Mouse (Mus musculus) mature B cell (primary cell): ENCODE data around the gene Phgr1.

ENCODE experiments used
- in situ Hi-C: fragments of 300-500 bp; cut with MboI; formaldehyde crosslinking; loops from 2 replicates; pipeline ENCODE4 v1.14.3; 2019

Phgr1 gene

GRCm38 (mm10) chr2:118778418-118778817 is 5.8 kb downstream of the Phgr1 start:
- in situ Hi-C loops = no loop called here

GRCm38 (mm10) chr2:118779065-118779464 is 6.5 kb downstream of the Phgr1 start:
- in situ Hi-C loops = no loop called here

- in situ Hi-C loops = no loop called here
Observed at GRCm38 (mm10) chr2:118779504-118780480, 7.2 kb downstream of the Phgr1 start, which contains the start of gene Disp2. Gene Disp2, plus strand, starts transcription at chr2:118779719.

GRCm38 (mm10) chr2:118781115-118781514 is 8.5 kb downstream of the Phgr1 start:
- in situ Hi-C loops = no loop called here

GRCm38 (mm10) chr2:118782303-118782702 is 9.7 kb downstream of the Phgr1 start:
- in situ Hi-C loops = no loop called here

- in situ Hi-C loops = no loop called here
Observed at GRCm38 (mm10) chr2:118783093-118783492, 10.5 kb downstream of the Phgr1 start.

GRCm38 (mm10) chr2:118783663-118784062 is 11.1 kb downstream of the Phgr1 start:
- in situ Hi-C loops = no loop called here

- in situ Hi-C loops = no loop called here
Observed at GRCm38 (mm10) chr2:118786525-118786924, 14.0 kb downstream of the Phgr1 start.

GRCm38 (mm10) chr2:118789501-118789900 is 16.9 kb downstream of the Phgr1 start:
- in situ Hi-C loops = no loop called here

GRCm38 (mm10) chr2:118790221-118790550 is 17.6 kb downstream of the Phgr1 start:
- in situ Hi-C loops = no loop called here

- in situ Hi-C loops = no loop called here
Observed at GRCm38 (mm10) chr2:118790551-118791525, 18.3 kb downstream of the Phgr1 start.

GRCm38 (mm10) chr2:118791591-118792258 is 19.2 kb downstream of the Phgr1 start:
- in situ Hi-C loops = no loop called here

- in situ Hi-C loops = no loop called here
Observed at GRCm38 (mm10) chr2:118792259-118792613, 19.7 kb downstream of the Phgr1 start.

GRCm38 (mm10) chr2:118793636-118794035 is 21.1 kb downstream of the Phgr1 start:
- in situ Hi-C loops = no loop called here

- in situ Hi-C loops = no loop called here
Observed at GRCm38 (mm10) chr2:118802542-118803118, 30.1 kb downstream of the Phgr1 start.

GRCm38 (mm10) chr2:118804474-118804873 is 31.9 kb downstream of the Phgr1 start:
- in situ Hi-C loops = no loop called here

- in situ Hi-C loops = no loop called here
Observed at GRCm38 (mm10) chr2:118805137-118805536, 32.6 kb downstream of the Phgr1 start.

- in situ Hi-C loops = no loop called here
Observed at GRCm38 (mm10) chr2:118805756-118806155, 33.2 kb downstream of the Phgr1 start.

GRCm38 (mm10) chr2:118806860-118807259 is 34.3 kb downstream of the Phgr1 start:
- in situ Hi-C loops = no loop called here

- in situ Hi-C loops = no loop called here
Observed at GRCm38 (mm10) chr2:118810861-118811260, 38.3 kb downstream of the Phgr1 start.

- in situ Hi-C loops = no loop called here
Observed at GRCm38 (mm10) chr2:118812724-118813123, 40.2 kb downstream of the Phgr1 start.
